Mouse (Mus musculus) CH12.LX (cell line): ENCODE data around the gene Mapk8. TPM values are rescaled to one million over a fixed set of nuclear protein-coding genes. Genes with fewer than 3 reads are reported as not detected.

Experiments used
- DNase-seq: peaks from one replicate; pipeline ENCODE4 v3.0.0-alpha.2; 2013; ENCODE audit errors: extremely low read depth
- H3K27ac ChIP-seq: 2 replicates; pipeline ENCODE4 v1.5.1; 2012; ENCODE audit warnings: low read depth, mild to moderate bottlenecking, control low read depth, moderate library complexity; ENCODE audit not compliant: insufficient read depth
- H3K27me3 ChIP-seq: replicated peaks from 2 replicates; pipeline ENCODE3; 2012; ENCODE audit warnings: inconsistent platforms
- H3K36me3 ChIP-seq, 2 experiments: replicated peaks in 1 of 2; 2 replicates each; pipeline versions ENCODE3 to v1.6.1; 2012; ENCODE audit warnings: inconsistent platforms in 1 of 2, low read length in 1 of 2, mild to moderate bottlenecking in 1 of 2, mixed read lengths in 1 of 2, moderate library complexity in 1 of 2; ENCODE audit not compliant: control insufficient read depth in 1 of 2, insufficient read depth in 1 of 2
- H3K4me1 ChIP-seq, 2 experiments: 2 replicates each; pipeline ENCODE4 v1.6.1; 2012; ENCODE audit warnings: inconsistent platforms in 1 of 2, moderate library complexity in 1 of 2; ENCODE audit not compliant: insufficient read depth in 2 of 2, control insufficient read depth in 1 of 2
- H3K4me2 ChIP-seq: 2 replicates; pipeline ENCODE4 v1.6.1; 2012; ENCODE audit warnings: low read depth, mild to moderate bottlenecking, control low read depth; ENCODE audit not compliant: poor library complexity, insufficient read depth, severe bottlenecking
- H3K4me3 ChIP-seq, 3 experiments: fragments of 150-350 bp in 1 of 3; sonication (generic) in 1 of 3; replicated peaks in 1 of 3; 2 replicates each; pipeline versions ENCODE3 to v1.5.1; 2011 to 2012; ENCODE audit warnings: low read depth in 2 of 3, low read length in 2 of 3, mild to moderate bottlenecking in 2 of 3, moderate library complexity in 2 of 3, control low read depth in 1 of 3, improper control_type of control experiment in 1 of 3, inconsistent platforms in 1 of 3, mixed read lengths in 1 of 3; ENCODE audit not compliant: poor library complexity in 1 of 3
- H3K79me2 ChIP-seq: replicated peaks from 2 replicates; pipeline ENCODE4 v1.6.1; 2012; ENCODE audit warnings: mild to moderate bottlenecking, moderate library complexity; ENCODE audit not compliant: control insufficient read depth, poor library complexity, insufficient read depth, severe bottlenecking; ENCODE audit errors: extremely low read depth
- H3K9ac ChIP-seq: 2 replicates; pipeline ENCODE4 v1.6.1; 2012; ENCODE audit warnings: low read depth, mild to moderate bottlenecking, control low read depth, moderate library complexity; ENCODE audit not compliant: insufficient read depth
- H3K9me3 ChIP-seq: replicated peaks from 2 replicates; pipeline ENCODE3; 2012; ENCODE audit warnings: low read length, inconsistent platforms, mixed read lengths
- BHLHE40 ChIP-seq: IDR thresholded peaks from 2 replicates; pipeline ENCODE4 v1.6.1; 2011; ENCODE audit warnings: mild to moderate bottlenecking, low read depth, low read length, improper control_type of control experiment
- CTCF ChIP-seq, 2 experiments: IDR thresholded peaks in 1 of 2; conservative IDR thresholded peaks in 1 of 2; 2 replicates each; pipeline ENCODE4 v1.5.1; 2011 to 2012; ENCODE audit warnings: low read depth in 2 of 2, low read length in 2 of 2, improper control_type of control experiment in 1 of 2, inconsistent platforms in 1 of 2, mild to moderate bottlenecking in 1 of 2, moderate library complexity in 1 of 2
- ELF1 ChIP-seq: IDR thresholded peaks from 2 replicates; pipeline ENCODE4 v1.6.1; 2014; ENCODE audit warnings: low read depth, mild to moderate bottlenecking, inconsistent platforms, low read length, improper control_type of control experiment
- EP300 ChIP-seq: IDR thresholded peaks from 2 replicates; pipeline ENCODE4 v1.6.1; 2011; ENCODE audit warnings: low read length, improper control_type of control experiment
- ETS1 ChIP-seq: conservative IDR thresholded peaks from 2 replicates; pipeline ENCODE4 v1.6.1; 2012; ENCODE audit warnings: low read depth, mild to moderate bottlenecking, inconsistent platforms, low read length, improper control_type of control experiment, moderate library complexity
- HCFC1 ChIP-seq: IDR thresholded peaks from 2 replicates; pipeline ENCODE4 v1.6.1; 2012; ENCODE audit warnings: low read depth, mild to moderate bottlenecking, inconsistent platforms, low read length, improper control_type of control experiment
- IRF4 ChIP-seq: IDR thresholded peaks from 2 replicates; pipeline ENCODE4 v1.6.1; 2014; ENCODE audit warnings: low read depth, mild to moderate bottlenecking, inconsistent platforms, low read length, improper control_type of control experiment
- JUN ChIP-seq: IDR thresholded peaks from 2 replicates; pipeline ENCODE4 v1.6.1; 2011; ENCODE audit warnings: low read depth, mild to moderate bottlenecking, low read length, improper control_type of control experiment, moderate library complexity; ENCODE audit not compliant: insufficient read depth
- JUND ChIP-seq: conservative IDR thresholded peaks from 2 replicates; pipeline ENCODE4 v1.6.1; 2011; ENCODE audit warnings: low read depth, low read length, improper control_type of control experiment
- KAT2A ChIP-seq: IDR thresholded peaks from 2 replicates; pipeline ENCODE4 v1.6.1; 2012; ENCODE audit warnings: low read length, improper control_type of control experiment, inconsistent platforms; ENCODE audit not compliant: insufficient replicate concordance
- MAX ChIP-seq: IDR thresholded peaks from 2 replicates; pipeline ENCODE4 v1.6.1; 2011; ENCODE audit warnings: low read length, improper control_type of control experiment
- MEF2A ChIP-seq: IDR thresholded peaks from 2 replicates; pipeline ENCODE4 v1.6.1; 2014; ENCODE audit warnings: low read depth, mild to moderate bottlenecking, inconsistent platforms, low read length, improper control_type of control experiment, borderline replicate concordance
- MXI1 ChIP-seq: IDR thresholded peaks from 2 replicates; pipeline ENCODE4 v1.6.1; 2011; ENCODE audit warnings: mild to moderate bottlenecking, low read depth, low read length, improper control_type of control experiment
- MYC ChIP-seq: IDR thresholded peaks from 2 replicates; pipeline ENCODE4 v1.6.1; 2011; ENCODE audit warnings: low read depth, mild to moderate bottlenecking, improper control_type of control experiment, low read length
- NELFE ChIP-seq: IDR thresholded peaks from 2 replicates; pipeline ENCODE4 v1.6.1; 2011; ENCODE audit warnings: low read depth, low read length, improper control_type of control experiment
- NRF1 ChIP-seq: IDR thresholded peaks from 2 replicates; pipeline ENCODE4 v1.6.1; 2014; ENCODE audit warnings: low read depth, mild to moderate bottlenecking, inconsistent platforms, low read length, improper control_type of control experiment, moderate library complexity
- POLR2A ChIP-seq: IDR thresholded peaks from 2 replicates; pipeline ENCODE4 v1.6.1; 2011; ENCODE audit warnings: low read depth, mild to moderate bottlenecking, improper control_type of control experiment, low read length
- POLR2AphosphoS2 ChIP-seq: IDR thresholded peaks from 2 replicates; pipeline ENCODE4 v1.6.1; 2011; ENCODE audit warnings: low read depth, low read length, improper control_type of control experiment
- RAD21 ChIP-seq: IDR thresholded peaks from 2 replicates; pipeline ENCODE4 v1.6.1; 2011; ENCODE audit warnings: low read depth, mild to moderate bottlenecking, low read length, improper control_type of control experiment, moderate library complexity
- SIN3A ChIP-seq: IDR thresholded peaks from 2 replicates; pipeline ENCODE4 v1.6.1; 2012; ENCODE audit warnings: low read length, improper control_type of control experiment, inconsistent platforms
- SMC3 ChIP-seq: IDR thresholded peaks from 2 replicates; pipeline ENCODE4 v1.6.1; 2011; ENCODE audit warnings: low read depth, low read length, improper control_type of control experiment
- TCF12 ChIP-seq: IDR thresholded peaks from 2 replicates; pipeline ENCODE4 v1.6.1; 2014; ENCODE audit warnings: low read depth, mild to moderate bottlenecking, inconsistent platforms, low read length, improper control_type of control experiment
- UBTF ChIP-seq: IDR thresholded peaks from 2 replicates; pipeline ENCODE4 v1.6.1; 2012; ENCODE audit warnings: low read depth, mild to moderate bottlenecking, inconsistent platforms, low read length, improper control_type of control experiment, moderate library complexity
- USF1 ChIP-seq: IDR thresholded peaks from 2 replicates; pipeline ENCODE4 v1.6.1; 2014; ENCODE audit warnings: low read depth, mild to moderate bottlenecking, inconsistent platforms, low read length, improper control_type of control experiment
- ZC3H11A ChIP-seq: IDR thresholded peaks from 2 replicates; pipeline ENCODE4 v1.6.1; 2012; ENCODE audit warnings: low read depth, mild to moderate bottlenecking, inconsistent platforms, low read length, improper control_type of control experiment
- ZKSCAN1 ChIP-seq: IDR thresholded peaks from 2 replicates; pipeline ENCODE4 v1.6.1; 2012; ENCODE audit warnings: low read depth, inconsistent platforms, low read length, improper control_type of control experiment, borderline replicate concordance
- ZMIZ1 ChIP-seq: IDR thresholded peaks from 2 replicates; pipeline ENCODE4 v1.6.1; 2012; ENCODE audit warnings: low read depth, mild to moderate bottlenecking, inconsistent platforms, low read length, improper control_type of control experiment
- dilution Hi-C: fragments of 300-500 bp; cut with MboI; formaldehyde crosslinking; loops from 2 replicates; pipeline ENCODE4 v1.14.3; 2020; ENCODE audit warnings: low sequenced_read_pairs; ENCODE audit not compliant: extremely low pct_unique_long_range_greater_than_20kb, extremely low pct_ligation_motif_present
- in situ Hi-C: fragments of 300-500 bp; cut with MboI; formaldehyde crosslinking; loops from 3 replicates; pipeline ENCODE4 v1.14.3; 2019; ENCODE audit warnings: low sequenced_read_pairs, low pct_ligation_motif_present, low pct_unique_long_range_greater_than_20kb, mixed read lengths
- polyA plus RNA-seq: library from polyadenylated mRNA; unstranded; fragments of >175 nt; gene quantifications from 2 replicates; pipeline ENCODE4 v1.2.1, GENCODE M21; 2012; ENCODE audit warnings: low read depth; ENCODE audit not compliant: insufficient read length
- total RNA-seq, 2 experiments: library from RNA; depleted of rRNA; stranded (reverse); fragments of 300-350 nt in 1 of 2; fragments of >200 nt in 1 of 2; gene quantifications; 2 replicates each; pipeline ENCODE4 v1.2.3; 2012 to 2014

The Mapk8 gene
- total RNA-seq (2012; rRNA removed) (9.1 TPM in 2 replicates), total RNA-seq (2014; rRNA removed) (31.9 and 33.4 TPM in 2 replicates), polyA plus RNA-seq (21.2 and 21.9 TPM in 2 replicates)

DNA sequence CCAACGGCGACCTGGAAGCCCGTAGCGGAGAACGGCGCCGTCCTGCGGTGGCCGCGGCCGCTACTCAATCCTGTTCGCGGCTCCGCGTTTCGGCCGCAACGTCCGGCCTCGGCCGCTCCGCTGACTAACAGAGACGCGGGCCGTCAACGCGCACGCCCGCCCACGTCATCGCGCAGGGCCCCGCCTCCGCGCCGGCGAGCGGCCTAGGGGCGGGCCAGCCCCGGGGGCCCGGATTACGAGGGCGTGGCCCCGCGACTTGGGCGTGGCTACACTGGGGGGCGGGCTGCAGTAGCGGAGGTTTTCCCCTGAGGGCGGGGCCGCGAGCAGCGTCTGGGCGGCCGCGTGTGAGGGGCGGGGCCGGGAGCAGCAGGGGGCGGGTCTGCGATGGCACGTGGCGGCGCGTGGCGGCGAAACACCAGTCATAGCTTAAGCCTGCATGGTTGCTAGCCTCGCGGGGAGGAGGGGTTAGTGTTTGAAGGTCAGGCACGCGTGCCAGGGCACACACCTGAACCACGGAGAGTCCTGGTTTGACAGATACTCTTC, at the start of gene Mapk8:
Mapk8 (minus strand) TSS at position 132 of the 543 bp plus-strand sequence.
- no peaks in the 10 kb centered on the region for H3K79me2 ChIP-seq
- peaks cover 47% of the 10 kb centered on the region for H3K27me3 ChIP-seq
- no peak within 1 kb of the TSS for H3K27ac ChIP-seq
- in situ Hi-C loops (no loop called here), dilution Hi-C loops (no loop called here)
- peak within 1 kb of the TSS; percentile 57 to 99 (median 86) for H3K4me3 ChIP-seq
- TF ChIP-seq ZC3H11A: no peak
- peak; percentile 95 for TF ChIP-seq MAX
- peak; percentile 69 for TF ChIP-seq MYC
- 0 out of 2 replicates have a peak, but pooled peaks have one; percentile 10 for TF ChIP-seq MEF2A
- TF ChIP-seq NRF1: peak; percentile 76
- TF ChIP-seq ZMIZ1: peak; percentile 50; the same call in 1 of the 2 replicates
- TF ChIP-seq BHLHE40: peak; percentile 93
- TF ChIP-seq USF1: peak; percentile 63
- TF ChIP-seq KAT2A: no peak
- peak; percentile 62 for TF ChIP-seq NELFE
- 0 out of 2 replicates have a peak, but pooled peaks have one; percentile 28 for TF ChIP-seq IRF4
- 0 out of 2 replicates have a peak, but pooled peaks have one; percentile 37 for TF ChIP-seq TCF12
- TF ChIP-seq ZKSCAN1: no peak
- 0 out of 2 replicates have a peak, but pooled peaks have one; percentile 19 for TF ChIP-seq ELF1
- TF ChIP-seq SIN3A: peak; percentile 4; the same call in 1 of the 2 replicates
- TF ChIP-seq POLR2A: peak; percentile 75
- TF ChIP-seq POLR2AphosphoS2: no peak
- TF ChIP-seq MXI1: peak; percentile 92
- H3K9me3 ChIP-seq: no peaks in the 10 kb centered on the region
- H3K4me1 ChIP-seq: peaks cover 7 to 18% of the 10 kb centered on the region in 2 experiments; a peak in 3 of 4 replicates
- peak within 1 kb of the TSS; percentile 93 for H3K9ac ChIP-seq
- DNase-seq: peak; percentile 90
- no peaks in the 10 kb centered on the region for H3K36me3 ChIP-seq
- peak within 1 kb of the TSS; percentile 78 for H3K4me2 ChIP-seq

DNA sequence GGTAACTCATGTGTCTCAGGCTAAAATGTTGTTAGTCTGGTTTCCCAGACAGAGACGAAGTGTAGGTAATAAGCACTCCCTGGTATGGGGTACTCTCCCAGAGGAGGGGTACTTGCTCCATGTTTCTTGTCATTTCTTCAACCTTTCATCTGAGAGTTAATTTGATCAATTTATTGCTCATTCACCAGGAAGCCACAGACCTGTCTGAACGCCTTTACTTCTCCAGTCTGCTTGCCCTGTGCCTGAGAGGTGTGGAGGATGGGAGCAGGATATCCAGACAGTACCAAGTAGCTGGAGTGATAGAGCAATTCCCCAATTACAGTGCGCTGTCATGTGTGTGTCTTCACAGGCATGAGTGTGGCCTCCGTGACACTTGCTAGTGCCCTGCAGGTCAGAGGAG, 48.3 kb upstream of the Mapk8 start:
- dilution Hi-C loops: no loop called here
- Histone ChIP-seq H3K9ac (no peak overlapping the region), H3K4me3 (no peak overlapping the region), H3K4me2 (no peak overlapping the region), H3K9me3 (no peaks in the 10 kb centered on the region)
- TF ChIP-seq SMC3 (no peak), EP300 (no peak), ZC3H11A (no peak), POLR2AphosphoS2 (no peak), POLR2A (no peak), JUN (no peak), ELF1 (no peak), CTCF (conservative IDR thresholded peaks at IDR 0.05 in 1 of 2, IDR thresholded peaks at IDR 0.05 in 1 of 2; ENCODE audit: low read depth in 2 of 2, low read length in 2 of 2) (no peak), RAD21 (no peak), TCF12 (no peak), NELFE (no peak), HCFC1 (no peak), JUND (no peak), MXI1 (no peak), UBTF (no peak), ETS1 (no peak)
- TF ChIP-seq, all 38 proteins: peak for 0
- Histone ChIP-seq H3K27ac (no peak overlapping the region), H3K4me1 (peaks cover 0 to 6% of the 10 kb centered on the region in 2 experiments; a peak in 2 of 4 replicates), H3K79me2 (no peaks in the 10 kb centered on the region), H3K36me3 (no peaks in the 10 kb centered on the region), H3K27me3 (peaks cover 5% of the 10 kb centered on the region)
- in situ Hi-C loops: no loop called here
- DNase-seq: no peak
